Mouse (Mus musculus) heart, postnatal 0 days (tissue): ENCODE results near the gene Zranb1.

Experiments used
- CTCF ChIP-seq: IDR thresholded peaks from 2 replicates; pipeline ENCODE4 v1.5.1; 2016; ENCODE audit warnings: antibody characterized with exemption, control low read depth, low read depth
- EP300 ChIP-seq: IDR thresholded peaks from 2 replicates; pipeline ENCODE4 v1.6.1; 2016; ENCODE audit warnings: antibody characterized with exemption, low read depth

GRCm38 (mm10) chr7:132992967-132993615 is 62.1 kb downstream of the Zranb1 start:
- no peak for TF ChIP-seq CTCF
- no peak for TF ChIP-seq EP300
